Mouse (Mus musculus): ENCODE results near the gene Cenpx. TPM values are rescaled to one million over a fixed set of nuclear protein-coding genes. Genes with fewer than 3 reads are reported as not detected.
"Not testable (repeated sequence)": the region's sequence is repeated elsewhere in the genome, so short reads cannot be mapped to it uniquely, and the experiment has no call there.

The Cenpx gene
- 120 and 122 TPM in 2 replicates for polyA plus RNA-seq (2015; fragmentation: Nextera tagmentation; extraction: Ambion mirVana)

GRCm38 (mm10) chr11:120713580-120714518 lies at the start of gene Cenpx, which contains the start of gene Lrrc45:
Cenpx (minus strand) TSS chr11:120713738.
Lrrc45 (plus strand) TSS chr11:120713925.
- Histone ChIP-seq H3K4me2 (peak within 1 kb of the TSS; percentile 89), H3K9me3 (no peaks in the 10 kb centered on the region), H3K9ac (peak within 1 kb of the TSS; percentile 86), H3K4me3 (peak within 1 kb of the TSS; percentile 69), H3K36me3 (peaks cover 61% of the 10 kb centered on the region), H3K27ac (replicated peaks) (peak within 1 kb of the TSS; percentile 76), H3K4me1 (peaks cover 20% of the 10 kb centered on the region), H3K27me3 (replicated peaks) (no peaks in the 10 kb centered on the region)
- ATAC-seq (ENCODE audit: extremely low read depth, insufficient number of reproducible peaks, low FRiP score, low TSS enrichment) = peak; percentile 91
- WGBS = 3% methylated on average over 53 of the region's 53 CpGs

GRCm38 (mm10) chr11:120762672-120763041 lies 49.1 kb upstream of the Cenpx start, which contains the start of gene Hmga1b:
Hmga1b (plus strand) TSS chr11:120762794.
- H3K27ac ChIP-seq (replicated peaks); ATAC-seq (ENCODE audit: extremely low read depth, insufficient number of reproducible peaks, low FRiP score, low TSS enrichment): not testable (repeated sequence)
- H3K9ac ChIP-seq = peak within 1 kb of the TSS; percentile 45

GRCm38 (mm10) chr11:120761811-120762671 lies 48.5 kb upstream of the Cenpx start:
- Histone ChIP-seq H3K9me3 (peaks cover 30% of the 10 kb centered on the region), H3K36me3 (no peaks in the 10 kb centered on the region), H3K9ac (peak overlapping the region; percentile 45), H3K27ac (replicated peaks) (no peak overlapping the region), H3K4me3 (peak overlapping the region; percentile 24; the same call in 1 of the 2 replicates), H3K4me2 (peak overlapping the region; percentile 57), H3K4me1 (peaks cover 9% of the 10 kb centered on the region), H3K27me3 (replicated peaks) (peaks cover 36% of the 10 kb centered on the region)
- no peak for ATAC-seq (ENCODE audit: extremely low read depth, insufficient number of reproducible peaks, low FRiP score, low TSS enrichment)
- 57% methylated on average over 14 of the region's 14 CpGs for WGBS

More at GRCm38 (mm10) chr11:120762672-120763041, 49.1 kb upstream of the Cenpx start, which contains the start of gene Hmga1b:
- WGBS = 8% methylated on average over 14 of the region's 14 CpGs
- Histone ChIP-seq H3K4me2 (peak within 1 kb of the TSS; percentile 57), H3K9me3 (peaks cover 26% of the 10 kb centered on the region), H3K27me3 (replicated peaks) (peaks cover 36% of the 10 kb centered on the region), H3K4me3 (peak within 1 kb of the TSS; percentile 24)
- H3K36me3 ChIP-seq, H3K4me1 ChIP-seq: not testable (repeated sequence)

- ATAC-seq (ENCODE audit: extremely low read depth, insufficient number of reproducible peaks, low FRiP score, low TSS enrichment) = no peak
- Histone ChIP-seq H3K4me2 (no peak overlapping the region), H3K36me3 (no peaks in the 10 kb centered on the region), H3K4me3 (no peak overlapping the region), H3K9me3 (peaks cover 37% of the 10 kb centered on the region), H3K27ac (replicated peaks) (no peak overlapping the region), H3K27me3 (replicated peaks) (peaks cover 23% of the 10 kb centered on the region), H3K4me1 (peaks cover 9% of the 10 kb centered on the region), H3K9ac (no peak overlapping the region)
- 75% methylated on average over 9 of the region's 9 CpGs for WGBS
Measured at GRCm38 (mm10) chr11:120760236-120760635, 46.7 kb upstream of the Cenpx start.

GRCm38 (mm10) chr11:120751606-120752005 lies 38.1 kb upstream of the Cenpx start:
- Histone ChIP-seq H3K9ac (no peak overlapping the region), H3K27ac (replicated peaks) (no peak overlapping the region), H3K4me3 (no peak overlapping the region), H3K4me1 (no peaks in the 10 kb centered on the region), H3K9me3 (peaks cover 3% of the 10 kb centered on the region; the same call in 1 of the 2 replicates), H3K4me2 (no peak overlapping the region), H3K36me3 (no peaks in the 10 kb centered on the region), H3K27me3 (replicated peaks) (peaks cover 11% of the 10 kb centered on the region)
- 68% methylated on average over 4 of the region's 4 CpGs for WGBS
- no peak for ATAC-seq (ENCODE audit: extremely low read depth, insufficient number of reproducible peaks, low FRiP score, low TSS enrichment)

- no peak overlapping the region for H3K4me3 ChIP-seq
- no peaks in the 10 kb centered on the region for H3K36me3 ChIP-seq
- H3K9me3 ChIP-seq = no peaks in the 10 kb centered on the region
- WGBS = 55% methylated on average over 8 of the region's 8 CpGs
- H3K9ac ChIP-seq = no peak overlapping the region
- no peaks in the 10 kb centered on the region for H3K4me1 ChIP-seq
- H3K4me2 ChIP-seq = no peak overlapping the region
- peaks cover 14% of the 10 kb centered on the region for H3K27me3 ChIP-seq (replicated peaks)
- ATAC-seq (ENCODE audit: extremely low read depth, insufficient number of reproducible peaks, low FRiP score, low TSS enrichment) = no peak
- H3K27ac ChIP-seq (replicated peaks) = no peak overlapping the region
Measured at GRCm38 (mm10) chr11:120749430-120749829, 35.9 kb upstream of the Cenpx start.

- Histone ChIP-seq H3K4me2 (no peak overlapping the region), H3K4me1 (no peaks in the 10 kb centered on the region), H3K9me3 (no peaks in the 10 kb centered on the region), H3K36me3 (no peaks in the 10 kb centered on the region), H3K4me3 (no peak overlapping the region), H3K9ac (no peak overlapping the region), H3K27ac (replicated peaks) (no peak overlapping the region), H3K27me3 (replicated peaks) (peaks cover 14% of the 10 kb centered on the region)
- 72% methylated on average over 4 of the region's 4 CpGs for WGBS
- ATAC-seq (ENCODE audit: extremely low read depth, insufficient number of reproducible peaks, low FRiP score, low TSS enrichment) = no peak
Measured at GRCm38 (mm10) chr11:120747974-120748373, 34.4 kb upstream of the Cenpx start.

GRCm38 (mm10) chr11:120744121-120744701 lies 30.7 kb upstream of the Cenpx start:
- Histone ChIP-seq H3K27ac (replicated peaks) (no peak overlapping the region), H3K4me2 (no peak overlapping the region), H3K9me3 (no peaks in the 10 kb centered on the region), H3K36me3 (no peaks in the 10 kb centered on the region), H3K27me3 (replicated peaks) (peaks cover 10% of the 10 kb centered on the region; the same call in 1 of the 2 replicates), H3K9ac (no peak overlapping the region), H3K4me3 (no peak overlapping the region), H3K4me1 (no peaks in the 10 kb centered on the region)
- WGBS = 73% methylated on average over 7 of the region's 7 CpGs
- no peak for ATAC-seq (ENCODE audit: extremely low read depth, insufficient number of reproducible peaks, low FRiP score, low TSS enrichment)

GRCm38 (mm10) chr11:120740981-120741380 lies 27.4 kb upstream of the Cenpx start:
- Histone ChIP-seq H3K27ac (replicated peaks) (no peak overlapping the region), H3K4me2 (no peak overlapping the region), H3K9me3 (no peaks in the 10 kb centered on the region), H3K36me3 (no peaks in the 10 kb centered on the region), H3K9ac (no peak overlapping the region), H3K4me3 (no peak overlapping the region), H3K4me1 (no peaks in the 10 kb centered on the region), H3K27me3 (replicated peaks) (peaks cover 17% of the 10 kb centered on the region)
- ATAC-seq (ENCODE audit: extremely low read depth, insufficient number of reproducible peaks, low FRiP score, low TSS enrichment) = no peak
- 82% methylated on average over 5 of the region's 5 CpGs for WGBS

GRCm38 (mm10) chr11:120736424-120736823 lies 22.9 kb upstream of the Cenpx start:
- Histone ChIP-seq H3K36me3 (no peaks in the 10 kb centered on the region), H3K9ac (no peak overlapping the region), H3K27ac (replicated peaks) (no peak overlapping the region), H3K4me1 (peaks cover 10% of the 10 kb centered on the region; the same call in 1 of the 2 replicates), H3K4me3 (no peak overlapping the region), H3K4me2 (no peak overlapping the region), H3K27me3 (replicated peaks) (peaks cover 20% of the 10 kb centered on the region), H3K9me3 (no peaks in the 10 kb centered on the region)
- no peak for ATAC-seq (ENCODE audit: extremely low read depth, insufficient number of reproducible peaks, low FRiP score, low TSS enrichment)
- 65% methylated on average over 6 of the region's 6 CpGs for WGBS

GRCm38 (mm10) chr11:120733521-120733920 lies 20.0 kb upstream of the Cenpx start:
- Histone ChIP-seq H3K9ac (no peak overlapping the region), H3K4me2 (no peak overlapping the region), H3K36me3 (no peaks in the 10 kb centered on the region), H3K4me3 (no peak overlapping the region), H3K9me3 (no peaks in the 10 kb centered on the region), H3K27me3 (replicated peaks) (peaks cover 33% of the 10 kb centered on the region), H3K27ac (replicated peaks) (no peak overlapping the region), H3K4me1 (peaks cover 14% of the 10 kb centered on the region)
- 51% methylated on average over 6 of the region's 6 CpGs for WGBS
- ATAC-seq (ENCODE audit: extremely low read depth, insufficient number of reproducible peaks, low FRiP score, low TSS enrichment) = no peak

All from heart, embryonic 13.5 days (tissue).